Mouse (Mus musculus): ENCODE results near the gene F2.
"Not testable (repeated sequence)": the region's sequence is repeated elsewhere in the genome, so short reads cannot be mapped to it uniquely, and the experiment has no call there.

Gene F2

GRCm38 (mm10) chr2:91646733-91647132, 10.5 kb upstream of the F2 start:
- DNase-seq (ENCODE audit: low spot score in 2 of 2) = peak; percentile 61 to 75

GRCm38 (mm10) chr2:91645811-91646210, 9.6 kb upstream of the F2 start:
- DNase-seq (ENCODE audit: low spot score in 2 of 2) = no peak

GRCm38 (mm10) chr2:91645354-91645753, 9.1 kb upstream of the F2 start:
- DNase-seq (ENCODE audit: low spot score in 2 of 2) = no peak

- no peak for DNase-seq (ENCODE audit: low spot score in 2 of 2)
Observed at GRCm38 (mm10) chr2:91644021-91644420, 7.8 kb upstream of the F2 start.

GRCm38 (mm10) chr2:91642825-91643415, 6.7 kb upstream of the F2 start:
- DNase-seq (ENCODE audit: low spot score in 2 of 2) = no peak

- DNase-seq (ENCODE audit: low spot score in 2 of 2) = no peak
Observed at GRCm38 (mm10) chr2:91638931-91639330, 2.7 kb upstream of the F2 start.

- DNase-seq (ENCODE audit: low spot score in 2 of 2) = no peak
Observed at GRCm38 (mm10) chr2:91636727-91637338, 619 bp upstream of the F2 start.

- peak in 1 of 2 experiments; percentile 18 for DNase-seq (ENCODE audit: low spot score in 2 of 2)
Observed at GRCm38 (mm10) chr2:91635486-91635885, 728 bp downstream of the F2 start.

GRCm38 (mm10) chr2:91634841-91635240, 1.4 kb downstream of the F2 start:
- peak in 1 of 2 experiments; percentile 40 for DNase-seq (ENCODE audit: low spot score in 2 of 2)

- DNase-seq (ENCODE audit: low spot score in 2 of 2) = peak in 1 of 2 experiments; percentile 12
Observed at GRCm38 (mm10) chr2:91633334-91633977, 2.8 kb downstream of the F2 start.

- DNase-seq (ENCODE audit: low spot score in 2 of 2) = no peak
Observed at GRCm38 (mm10) chr2:91632316-91632715, 3.9 kb downstream of the F2 start.

GRCm38 (mm10) chr2:91631826-91632225, 4.4 kb downstream of the F2 start:
- DNase-seq (ENCODE audit: low spot score in 2 of 2) = no peak

- DNase-seq (ENCODE audit: low spot score in 2 of 2) = no peak
Observed at GRCm38 (mm10) chr2:91630384-91630783, 5.8 kb downstream of the F2 start.

- DNase-seq (ENCODE audit: low spot score in 2 of 2) = peak; percentile 15 to 29
Observed at GRCm38 (mm10) chr2:91629682-91630081, 6.5 kb downstream of the F2 start.

- no peak for DNase-seq (ENCODE audit: low spot score in 2 of 2)
Observed at GRCm38 (mm10) chr2:91628171-91628570, 8.0 kb downstream of the F2 start.

- peak in 1 of 2 experiments; percentile 23 for DNase-seq (ENCODE audit: low spot score in 2 of 2)
Observed at GRCm38 (mm10) chr2:91627486-91627885, 8.7 kb downstream of the F2 start.

- DNase-seq (ENCODE audit: low spot score in 2 of 2) = not testable (repeated sequence)
Observed at GRCm38 (mm10) chr2:91623366-91623765, 12.8 kb downstream of the F2 start.

- no peak for DNase-seq (ENCODE audit: low spot score in 2 of 2)
Observed at GRCm38 (mm10) chr2:91622356-91622755, 13.9 kb downstream of the F2 start.

GRCm38 (mm10) chr2:91609370-91609769, 26.8 kb downstream of the F2 start:
- not testable (repeated sequence) for DNase-seq (ENCODE audit: low spot score in 2 of 2)

- DNase-seq (ENCODE audit: low spot score in 2 of 2) = no peak
Observed at GRCm38 (mm10) chr2:91602389-91602788, 33.8 kb downstream of the F2 start.

GRCm38 (mm10) chr2:91600475-91600874, 35.7 kb downstream of the F2 start:
- DNase-seq (ENCODE audit: low spot score in 2 of 2) = peak in 1 of 2 experiments; percentile 36

GRCm38 (mm10) chr2:91586242-91586641, 50.0 kb downstream of the F2 start:
- no peak for DNase-seq (ENCODE audit: low spot score in 2 of 2)

GRCm38 (mm10) chr2:91580894-91581293, 55.3 kb downstream of the F2 start:
- peak; percentile 32 to 53 for DNase-seq (ENCODE audit: low spot score in 2 of 2)
